ENCODE assay signal across 27 mouse cellular contexts in genomic region chr2:63573015-63573807, GRCm38 (mm10).
A peak's percentile ranks its signal among the peaks of the same experiment; 100 is the strongest.
DNase-seq lines count a peak whose midpoint lies in the region; ATAC-seq and TF ChIP-seq lines count a peak whose summit lies in the region.
"Had no signal": no experiment of that assay in that cellular context is flagged by ENCODE, and none has a peak within 500 bp of the region (broad histone marks: within the 10 kb centered on the region; RNA-seq: fewer than 3 reads in every experiment).

No protein-coding gene starts in this region.

- no peaks in the 10 kb centered on the region for H3K36me3 ChIP-seq in forebrain, embryonic 12.5 days (replicated peaks)
- H3K36me3 ChIP-seq in forebrain, embryonic 15.5 days = no peaks in the 10 kb centered on the region
- no peaks in the 10 kb centered on the region for H3K36me3 ChIP-seq in midbrain, embryonic 12.5 days
- H3K36me3 ChIP-seq in midbrain, postnatal 0 days (ENCODE audit: insufficient read depth, low read length) = no peaks in the 10 kb centered on the region
- H3K36me3 ChIP-seq in midbrain, embryonic 13.5 days = no peaks in the 10 kb centered on the region
- H3K36me3 ChIP-seq: heart, embryonic 10.5 days; heart, embryonic 15.5 days; hindbrain, embryonic 12.5 days; kidney, embryonic 15.5 days; limb, embryonic 12.5 days; liver, embryonic 15.5 days; neural tube, embryonic 13.5 days had no signal

- H3K9ac ChIP-seq in forebrain, embryonic 12.5 days = no peak overlapping the region
- no peak overlapping the region for H3K9ac ChIP-seq in forebrain, embryonic 15.5 days (replicated peaks)
- no peak overlapping the region for H3K9ac ChIP-seq in midbrain, embryonic 12.5 days (replicated peaks)
- H3K9ac ChIP-seq in midbrain, postnatal 0 days (replicated peaks; ENCODE audit: low read length, poor library complexity, severe bottlenecking) = no peak overlapping the region
- no peak overlapping the region for H3K9ac ChIP-seq in midbrain, embryonic 13.5 days (replicated peaks)
- H3K9ac ChIP-seq: heart, embryonic 15.5 days; hindbrain, embryonic 12.5 days; kidney, embryonic 15.5 days; limb, embryonic 12.5 days; liver, embryonic 15.5 days; lung, embryonic 14.5 days; neural tube, embryonic 13.5 days had no signal

- peak overlapping the region; percentile 57 for H3K27ac ChIP-seq in forebrain, embryonic 12.5 days
- H3K27ac ChIP-seq in forebrain, embryonic 15.5 days (replicated peaks) = no peak overlapping the region
- H3K27ac ChIP-seq in midbrain, embryonic 12.5 days (replicated peaks) = no peak overlapping the region; the same call in 1 of the 2 replicates
- H3K27ac ChIP-seq in midbrain, postnatal 0 days (ENCODE audit: low read depth, low read length) = no peak overlapping the region
- peak overlapping the region; percentile 68 for H3K27ac ChIP-seq in midbrain, embryonic 13.5 days
- H3K27ac ChIP-seq: heart, embryonic 10.5 days; heart, embryonic 15.5 days; hindbrain, embryonic 12.5 days; kidney, embryonic 15.5 days; layer of hippocampus, adult 2 months; left cerebral cortex, adult 2 months; limb, embryonic 12.5 days; liver, embryonic 15.5 days; neural tube, embryonic 13.5 days had no signal

- H3K4me3 ChIP-seq in forebrain, embryonic 12.5 days (replicated peaks) = no peak overlapping the region
- no peak overlapping the region for H3K4me3 ChIP-seq in forebrain, embryonic 15.5 days
- no peak overlapping the region for H3K4me3 ChIP-seq in midbrain, embryonic 12.5 days
- H3K4me3 ChIP-seq in midbrain, postnatal 0 days (ENCODE audit: low read depth, low read length) = no peak overlapping the region
- no peak overlapping the region for H3K4me3 ChIP-seq in midbrain, embryonic 13.5 days (replicated peaks)
- H3K4me3 ChIP-seq: heart, embryonic 10.5 days; heart, embryonic 15.5 days; hindbrain, embryonic 12.5 days; kidney, embryonic 15.5 days; layer of hippocampus, adult 2 months; left cerebral cortex, adult 2 months; limb, embryonic 12.5 days; liver, embryonic 15.5 days; neural tube, embryonic 13.5 days had no signal

- no peak for ATAC-seq in forebrain, embryonic 12.5 days (ENCODE audit: low FRiP score)
- no peak for ATAC-seq in forebrain, embryonic 15.5 days (replicated peaks)
- ATAC-seq in midbrain, embryonic 12.5 days (ENCODE audit: low FRiP score, low read depth) = 0 out of 2 replicates have a peak, but pooled peaks have one; percentile 39
- ATAC-seq in midbrain, postnatal 0 days (ENCODE audit: low FRiP score) = no peak
- ATAC-seq in midbrain, embryonic 13.5 days = peak; percentile 59
- ATAC-seq: CD4-positive, CD25-positive, alpha-beta regulatory T cell, adult 4 months; inflammation-experienced regulatory T-cells, adult 6 months had no signal

- no peak for TF ChIP-seq CTCF in midbrain, postnatal 0 days (IDR thresholded peaks at IDR 0.05)

- H3K4me2 ChIP-seq in forebrain, embryonic 12.5 days = no peak overlapping the region
- no peak overlapping the region for H3K4me2 ChIP-seq in forebrain, embryonic 15.5 days (replicated peaks)
- H3K4me2 ChIP-seq in midbrain, embryonic 12.5 days (replicated peaks) = no peak overlapping the region
- no peak overlapping the region for H3K4me2 ChIP-seq in midbrain, postnatal 0 days (ENCODE audit: low read depth, low read length, poor library complexity, severe bottlenecking)
- no peak overlapping the region for H3K4me2 ChIP-seq in midbrain, embryonic 13.5 days (replicated peaks)
- H3K4me2 ChIP-seq: heart, embryonic 15.5 days; hindbrain, embryonic 12.5 days; kidney, embryonic 15.5 days; limb, embryonic 12.5 days; liver, embryonic 15.5 days; lung, embryonic 14.5 days; neural tube, embryonic 13.5 days had no signal

- DNase-seq in midbrain, postnatal 0 days (ENCODE audit: low spot score) = no peak
- DNase-seq in layer of hippocampus, adult 11-12 months (ENCODE audit: low spot score) = no peak
- DNase-seq in frontal cortex, postnatal 25 days (ENCODE audit: low spot score in 2 of 2) = no peak
- DNase-seq: adrenal gland, postnatal 14 days; cerebellum, adult 18-20 months; gastrocnemius, postnatal 10 days; kidney, adult 18-20 months; kidney, postnatal 25 days; lung, postnatal 14 days; right cerebral cortex, postnatal 14 days; thymus, postnatal 4 days had no signal

- H3K9me3 ChIP-seq in forebrain, embryonic 12.5 days = no peaks in the 10 kb centered on the region
- no peaks in the 10 kb centered on the region for H3K9me3 ChIP-seq in forebrain, embryonic 15.5 days
- no peaks in the 10 kb centered on the region for H3K9me3 ChIP-seq in midbrain, embryonic 12.5 days
- no peaks in the 10 kb centered on the region for H3K9me3 ChIP-seq in midbrain, postnatal 0 days (ENCODE audit: low read length)
- no peaks in the 10 kb centered on the region for H3K9me3 ChIP-seq in midbrain, embryonic 13.5 days
- H3K9me3 ChIP-seq: heart, embryonic 10.5 days; heart, embryonic 15.5 days; hindbrain, embryonic 12.5 days; kidney, embryonic 15.5 days; limb, embryonic 12.5 days; liver, embryonic 15.5 days had no signal

- peaks cover 26% of the 10 kb centered on the region for H3K4me1 ChIP-seq in forebrain, embryonic 12.5 days
- peaks cover 17% of the 10 kb centered on the region for H3K4me1 ChIP-seq in forebrain, embryonic 15.5 days
- H3K4me1 ChIP-seq in midbrain, embryonic 12.5 days = peaks cover 20% of the 10 kb centered on the region; the same call in 1 of the 2 replicates
- no peaks in the 10 kb centered on the region for H3K4me1 ChIP-seq in midbrain, postnatal 0 days (ENCODE audit: insufficient read depth, low read length)
- peaks cover 16% of the 10 kb centered on the region for H3K4me1 ChIP-seq in midbrain, embryonic 13.5 days (replicated peaks)
- H3K4me1 ChIP-seq: heart, embryonic 15.5 days; kidney, embryonic 15.5 days; limb, embryonic 12.5 days; liver, embryonic 15.5 days had no signal

- no peaks in the 10 kb centered on the region for H3K27me3 ChIP-seq in forebrain, embryonic 12.5 days
- no peaks in the 10 kb centered on the region for H3K27me3 ChIP-seq in forebrain, embryonic 15.5 days
- H3K27me3 ChIP-seq in midbrain, embryonic 12.5 days = no peaks in the 10 kb centered on the region
- H3K27me3 ChIP-seq in midbrain, postnatal 0 days (ENCODE audit: insufficient read depth, low read length) = no peaks in the 10 kb centered on the region
- H3K27me3 ChIP-seq in midbrain, embryonic 13.5 days = no peaks in the 10 kb centered on the region
- H3K27me3 ChIP-seq: heart, embryonic 15.5 days; hindbrain, embryonic 12.5 days; kidney, embryonic 15.5 days; limb, embryonic 12.5 days; liver, embryonic 15.5 days; neural tube, embryonic 13.5 days had no signal

- WGBS in forebrain, embryonic 12.5 days = 14% methylated on average over 9 of the region's 9 CpGs
- 10% methylated on average over 9 of the region's 9 CpGs for WGBS in forebrain, embryonic 15.5 days
- 13% methylated on average over 9 of the region's 9 CpGs for WGBS in midbrain, embryonic 12.5 days
- WGBS in midbrain, postnatal 0 days = 19% methylated on average over 9 of the region's 9 CpGs
- WGBS in midbrain, embryonic 13.5 days = 17% methylated on average over 9 of the region's 9 CpGs

Comparison
In these comparisons a context has a peak if more than half of its experiments do, and no peak if none do; other contexts are left out.
1. ATAC-seq: peak in midbrain, embryonic 12.5 days (single experiment) and midbrain, embryonic 13.5 days (single experiment); none in forebrain, embryonic 12.5 days (single experiment), forebrain, embryonic 15.5 days (single experiment) and midbrain, postnatal 0 days (single experiment).
2. H3K27ac ChIP-seq: peak in forebrain, embryonic 12.5 days (single experiment) and midbrain, embryonic 13.5 days (single experiment); none in forebrain, embryonic 15.5 days (single experiment), midbrain, embryonic 12.5 days (single experiment) and midbrain, postnatal 0 days (single experiment).